Mouse (Mus musculus): ENCODE data around the gene Olfr43.

- no peak for TF ChIP-seq GATA1 (IDR thresholded peaks at IDR 0.05; ENCODE audit: borderline replicate concordance, low read length)
- TF ChIP-seq FLI1 (IDR thresholded peaks at IDR 0.05; ENCODE audit: low read length), result no peak
Measured at GRCm38 (mm10) chr11:74211279-74211678, at the start of gene Olfr43.
